In genomic region chr16:23416657-23417293, GRCm38 (mm10) we compare ENCODE assay signal across 7 mouse cellular contexts. TPM values are rescaled to one million over a fixed set of nuclear protein-coding genes. Genes with fewer than 3 reads are reported as not detected.
DNase-seq lines count a peak whose midpoint lies in the region; ATAC-seq lines count a peak whose summit lies in the region.

No protein-coding gene starts in this region.

- no peaks in the 10 kb centered on the region for H3K27me3 ChIP-seq in embryonic facial prominence, embryonic 13.5 days
- peaks cover 37% of the 10 kb centered on the region for H3K27me3 ChIP-seq in hindbrain, embryonic 10.5 days (ENCODE audit: insufficient read depth, poor library complexity, severe bottlenecking)
- H3K27me3 ChIP-seq in neural tube, embryonic 13.5 days = no peaks in the 10 kb centered on the region

- peak; percentile 57 for DNase-seq in hindbrain, embryonic 10.5 days (ENCODE audit: low spot score)
- peak; percentile 10 for DNase-seq in liver
- no peak for DNase-seq in frontal cortex, postnatal 36 days (ENCODE audit: low spot score in 2 of 2)
- DNase-seq in cerebellum, adult 11 months = no peak

- ATAC-seq in embryonic facial prominence, embryonic 13.5 days (ENCODE audit: insufficient number of reproducible peaks, insufficient read depth, low FRiP score, low TSS enrichment, low read depth) = no peak
- peak; percentile 17; the same call in 1 of the 2 replicates for ATAC-seq in neural tube, embryonic 13.5 days (ENCODE audit: low read depth)
- ATAC-seq in megakaryocyte, adult 5-6 weeks (ENCODE audit: poor library complexity, severe bottlenecking) = no peak

- H3K27ac ChIP-seq in embryonic facial prominence, embryonic 13.5 days = no peak overlapping the region
- H3K27ac ChIP-seq in hindbrain, embryonic 10.5 days = peak overlapping the region; percentile 17
- H3K27ac ChIP-seq in neural tube, embryonic 13.5 days (replicated peaks) = peak overlapping the region; percentile 66

- WGBS in embryonic facial prominence, embryonic 13.5 days = 19% methylated on average over 9 of the region's 9 CpGs
- WGBS in hindbrain, embryonic 10.5 days = 40% methylated on average over 9 of the region's 9 CpGs
- WGBS in neural tube, embryonic 13.5 days = 47% methylated on average over 9 of the region's 9 CpGs

- no peak overlapping the region for H3K9ac ChIP-seq in embryonic facial prominence, embryonic 13.5 days
- H3K9ac ChIP-seq in neural tube, embryonic 13.5 days = no peak overlapping the region

- H3K4me1 ChIP-seq in embryonic facial prominence, embryonic 13.5 days = peaks cover 12% of the 10 kb centered on the region
- H3K4me1 ChIP-seq in hindbrain, embryonic 10.5 days (replicated peaks) = peaks cover 27% of the 10 kb centered on the region
- peaks cover 21% of the 10 kb centered on the region for H3K4me1 ChIP-seq in neural tube, embryonic 13.5 days (replicated peaks)

- 0 out of 2 replicates have a peak overlapping the region, but pooled peaks have one; percentile 19 for H3K4me3 ChIP-seq in embryonic facial prominence, embryonic 13.5 days
- H3K4me3 ChIP-seq in hindbrain, embryonic 10.5 days = peak overlapping the region; percentile 18; the same call in 1 of the 2 replicates
- H3K4me3 ChIP-seq in neural tube, embryonic 13.5 days = no peak overlapping the region

- no peaks in the 10 kb centered on the region for H3K9me3 ChIP-seq in embryonic facial prominence, embryonic 13.5 days
- no peaks in the 10 kb centered on the region for H3K9me3 ChIP-seq in hindbrain, embryonic 10.5 days
- H3K9me3 ChIP-seq in neural tube, embryonic 13.5 days = no peaks in the 10 kb centered on the region

- H3K4me2 ChIP-seq in embryonic facial prominence, embryonic 13.5 days = peak overlapping the region; percentile 51
- peak overlapping the region; percentile 41 for H3K4me2 ChIP-seq in neural tube, embryonic 13.5 days

- H3K36me3 ChIP-seq in embryonic facial prominence, embryonic 13.5 days = no peaks in the 10 kb centered on the region
- no peaks in the 10 kb centered on the region for H3K36me3 ChIP-seq in hindbrain, embryonic 10.5 days
- no peaks in the 10 kb centered on the region for H3K36me3 ChIP-seq in neural tube, embryonic 13.5 days

RNA-seq across cellular contexts. Expression of gene Rtp1, which starts 12.2 kb away (rescaled TPM):
- polyA plus RNA-seq in embryonic facial prominence, embryonic 13.5 days (2015; fragmentation: Nextera tagmentation; extraction: Ambion mirVana) = 0.87 and 2.9 TPM in 2 replicates
- not detected in 2 replicates for polyA plus RNA-seq in hindbrain, embryonic 10.5 days (2016; fragmentation: Nextera tagmentation; extraction: Ambion mirVana)
- 0.06 and 0.10 TPM in 2 replicates for polyA plus RNA-seq in neural tube, embryonic 13.5 days (2015; fragmentation: Nextera tagmentation; extraction: Ambion mirVana)
- not detected in 2 replicates for total RNA-seq in megakaryocyte, adult 5-6 weeks (2015)
- not detected in 2 replicates for total RNA-seq in megakaryocyte, adult 5-6 weeks (2017)

Comparison
In these comparisons a context has a peak if more than half of its experiments do, and no peak if none do; other contexts are left out.
1. DNase-seq: peak in hindbrain, embryonic 10.5 days (single experiment) and liver (single experiment); none in frontal cortex, postnatal 36 days (0 of 2) and cerebellum, adult 11 months (single experiment).